Mouse (Mus musculus) neural tube, postnatal 0 days (tissue): ENCODE data around the gene Gpr68. TPM values are rescaled to one million over a fixed set of nuclear protein-coding genes. Genes with fewer than 3 reads are reported as not detected.

Experiments used
- polyA plus RNA-seq: library from polyadenylated mRNA; unstranded; fragments of >200 nt; fragmentation: Nextera tagmentation; extraction: Ambion mirVana; gene quantifications from 2 replicates; pipeline ENCODE4 v1.2.1, GENCODE M21; 2015

The Gpr68 gene
- polyA plus RNA-seq = 9.9 and 11.4 TPM in 2 replicates

DNA sequence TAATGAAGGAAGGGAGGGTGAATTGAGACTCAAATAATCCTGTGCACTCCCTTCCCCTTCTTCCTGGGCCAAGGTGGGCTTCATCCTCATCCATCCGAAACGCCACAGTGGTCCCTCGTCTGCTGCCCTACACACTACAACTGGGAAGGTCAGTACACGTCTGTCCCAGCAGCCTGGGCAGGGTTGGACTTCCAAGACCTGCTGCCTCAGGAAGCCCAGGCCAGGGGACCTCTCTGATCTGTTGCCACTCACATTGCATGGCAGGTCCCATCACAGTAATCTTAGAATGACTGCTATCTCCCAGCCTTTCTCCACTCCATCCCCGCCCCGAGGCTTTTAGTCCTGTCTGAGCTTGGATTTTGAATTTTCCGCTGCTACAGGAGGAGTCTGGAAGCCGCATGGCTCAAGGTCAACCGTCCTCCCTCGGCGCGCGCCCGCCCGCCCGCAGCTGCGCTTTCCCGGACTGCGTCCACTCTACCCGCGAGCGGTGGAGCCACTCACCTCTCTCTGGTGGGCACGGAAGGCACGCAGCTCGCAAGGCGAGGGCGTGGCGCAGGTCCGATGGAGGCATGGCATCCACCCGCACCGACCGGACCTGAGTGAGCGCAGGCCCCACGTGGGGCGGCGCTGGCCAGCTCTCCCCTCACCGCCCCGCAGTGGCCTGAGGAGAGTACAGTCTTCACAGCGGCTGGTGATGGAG is at the start of gene Gpr68:
TSS of gene Gpr68 (minus strand) at position 601 of the 700 bp plus-strand sequence.

Other genes starting within 250 kb of the Gpr68 start
- gene Rps6ka5, start 181.2 kb downstream of the Gpr68 start, polyA plus RNA-seq = 5.4 and 5.9 TPM in 2 replicates
- gene Dglucy, start 129.1 kb downstream of the Gpr68 start, polyA plus RNA-seq = 4.0 and 4.2 TPM in 2 replicates
- 8.0 TPM in 2 replicates for gene Ccdc88c, start 120.9 kb upstream of the Gpr68 start, polyA plus RNA-seq
- gene Ppp4r3a, start 175.5 kb upstream of the Gpr68 start, polyA plus RNA-seq = 16.0 and 17.6 TPM in 2 replicates